Mouse (Mus musculus) frontal cortex, adult 2 months (tissue): ENCODE data around the gene Agtpbp1. TPM values are rescaled to one million over a fixed set of nuclear protein-coding genes. Genes with fewer than 3 reads are reported as not detected.
"Not testable (repeated sequence)": the region's sequence is repeated elsewhere in the genome, so short reads cannot be mapped to it uniquely, and the experiment has no call there.

Experiments used
- DNase-seq, 2 experiments: peaks; one replicate each; pipeline ENCODE4 v3.0.0; 2022; ENCODE audit warnings: low spot score in 1 of 2; ENCODE audit errors: extremely low spot score in 1 of 2
- polyA plus RNA-seq: library from polyadenylated mRNA; depleted of rRNA; stranded (reverse); fragments of >200 nt; gene quantifications from 2 replicates; pipeline ENCODE4 v1.2.3, GENCODE M21; 2012

The Agtpbp1 gene
- polyA plus RNA-seq, 1 experiment, result 80.0 TPM

- DNase-seq, result peak in 1 of 2 experiments; percentile 78
These were observed 95.9 kb downstream of the Agtpbp1 start for GRCm38 (mm10) chr13:59489143-59489542.

DNA sequence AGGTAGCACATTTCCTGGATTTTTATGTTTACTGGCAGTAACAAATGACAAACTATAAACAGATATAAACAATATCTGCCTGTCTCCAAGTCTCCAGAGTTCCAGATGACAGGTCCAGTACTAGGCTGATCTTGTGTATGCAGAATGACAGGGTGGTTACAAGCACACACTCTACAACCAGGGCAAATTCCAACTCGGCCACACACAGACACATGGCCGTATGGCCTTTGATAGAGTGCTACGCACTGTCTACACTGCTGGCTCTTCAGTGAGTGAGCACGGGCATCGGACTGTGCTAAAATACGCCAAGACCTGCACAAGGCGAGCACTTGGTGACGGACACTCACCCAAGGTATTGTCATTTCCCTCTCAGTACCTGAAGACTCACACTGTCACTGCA is 97.7 kb downstream of the Agtpbp1 start:
- DNase-seq, result no peak

DNA sequence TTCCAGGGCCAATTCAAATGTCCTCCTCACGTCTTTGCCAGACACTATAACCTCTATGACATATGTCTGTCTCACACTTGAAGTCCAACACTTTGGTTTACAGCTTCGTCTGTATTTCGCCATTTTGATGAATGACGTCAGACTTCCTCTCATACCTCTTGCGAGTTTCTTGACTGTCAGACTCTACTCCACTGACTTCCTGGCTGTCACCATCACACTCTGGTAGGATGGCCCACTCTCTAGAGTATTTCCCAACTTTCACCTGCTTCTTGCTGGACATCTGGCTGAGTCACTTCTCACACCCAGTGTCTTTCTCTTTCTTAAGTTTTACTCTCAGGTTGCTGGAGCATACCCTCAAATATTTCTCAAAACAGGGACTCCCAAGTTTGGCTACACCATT is 98.8 kb downstream of the Agtpbp1 start:
- no peak for DNase-seq

GRCm38 (mm10) chr13:59485456-59485855 is 99.6 kb downstream of the Agtpbp1 start:
- no peak for DNase-seq

DNA sequence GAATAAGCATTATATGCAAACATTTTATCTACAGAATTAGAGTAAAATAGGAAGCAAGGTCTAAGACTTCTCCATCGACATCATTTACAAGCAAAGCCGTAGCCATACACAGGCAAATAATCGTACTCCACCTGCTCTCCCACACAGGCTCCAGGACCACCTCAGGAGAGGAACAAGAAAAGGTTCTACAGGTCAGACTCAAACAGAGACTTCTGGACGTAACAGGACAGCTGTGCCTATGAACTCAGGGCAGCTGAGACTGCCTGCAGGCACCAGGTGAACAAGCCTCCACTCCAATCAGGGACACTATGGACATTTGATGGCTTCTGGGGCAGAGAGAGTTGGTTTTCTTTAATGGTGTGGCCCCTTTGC is 103.6 kb downstream of the Agtpbp1 start:
- DNase-seq, result no peak

GRCm38 (mm10) chr13:59480599-59481483 is 104.2 kb downstream of the Agtpbp1 start:
- no peak for DNase-seq

GRCm38 (mm10) chr13:59477928-59478327 is 107.1 kb downstream of the Agtpbp1 start:
- not testable (repeated sequence) for DNase-seq

- no peak for DNase-seq
These were observed 107.6 kb downstream of the Agtpbp1 start for GRCm38 (mm10) chr13:59477451-59477850.

DNA sequence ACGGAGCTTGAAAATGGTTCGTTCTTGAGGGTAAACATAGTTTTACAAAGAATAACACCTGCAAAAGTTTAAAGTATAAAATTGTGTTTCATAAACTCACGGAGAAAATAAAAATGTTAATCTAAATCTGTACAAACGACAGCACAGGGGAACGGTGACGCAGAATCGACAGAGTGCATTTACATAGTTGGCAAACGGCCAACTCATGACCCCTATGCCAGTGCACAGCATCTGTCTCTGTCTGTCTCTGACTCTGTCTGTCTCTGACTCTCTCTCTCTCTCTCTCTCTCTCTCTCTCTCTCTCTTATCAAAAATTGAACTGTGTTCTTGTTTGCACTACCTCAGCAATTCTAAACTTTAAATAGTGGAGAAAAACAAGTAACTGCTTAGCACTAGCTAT is 110.1 kb downstream of the Agtpbp1 start:
- no peak for DNase-seq

GRCm38 (mm10) chr13:59473341-59473740 is 111.7 kb downstream of the Agtpbp1 start:
- no peak for DNase-seq

DNA sequence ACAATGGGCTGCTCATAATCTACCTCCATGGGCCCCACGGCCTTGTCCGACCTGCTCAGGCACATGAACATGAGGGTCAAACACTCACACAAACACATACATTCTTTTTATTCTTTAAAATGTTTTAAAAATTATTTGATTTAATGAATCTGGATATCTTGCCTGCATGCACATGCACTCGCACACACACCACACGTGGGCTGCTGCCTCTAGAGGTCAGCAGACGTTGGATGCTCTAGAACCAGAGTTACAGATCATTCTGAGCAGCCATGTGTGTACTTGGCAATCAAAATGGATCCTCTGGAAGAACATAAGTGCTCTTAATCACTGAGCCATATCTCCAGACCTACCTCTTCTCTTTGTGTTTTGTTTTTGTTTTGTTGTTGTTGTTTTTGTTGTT is 112.8 kb downstream of the Agtpbp1 start:
- DNase-seq, result no peak

GRCm38 (mm10) chr13:59469701-59470100 is 115.3 kb downstream of the Agtpbp1 start:
- no peak for DNase-seq

- no peak for DNase-seq
These were observed 116.7 kb downstream of the Agtpbp1 start for GRCm38 (mm10) chr13:59468181-59468802.

- DNase-seq, result peak; percentile 59 to 79
These were observed 117.4 kb downstream of the Agtpbp1 start for GRCm38 (mm10) chr13:59467591-59467990.

- DNase-seq, result peak in 1 of 2 experiments; percentile 62
These were observed 124.1 kb downstream of the Agtpbp1 start for GRCm38 (mm10) chr13:59460958-59461357.

DNA sequence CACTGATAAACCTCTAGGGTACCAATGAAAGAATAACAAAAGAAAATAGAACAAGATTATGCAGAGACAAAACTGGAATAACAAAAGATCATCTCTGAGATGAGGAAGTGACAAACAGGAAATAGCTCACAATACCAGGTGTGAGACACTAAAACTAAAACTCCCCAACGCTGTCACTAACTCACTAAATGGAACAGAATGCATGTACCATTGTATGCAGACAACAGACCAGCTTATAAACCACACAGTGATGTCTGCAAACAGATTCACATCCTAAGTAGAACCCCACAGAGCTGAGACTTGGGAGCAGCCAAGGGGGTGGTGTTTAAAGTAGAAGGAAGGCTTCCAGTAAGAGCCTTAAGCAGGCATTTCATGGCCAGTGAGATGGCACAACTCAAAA is 128.8 kb downstream of the Agtpbp1 start:
- DNase-seq, result no peak

DNA sequence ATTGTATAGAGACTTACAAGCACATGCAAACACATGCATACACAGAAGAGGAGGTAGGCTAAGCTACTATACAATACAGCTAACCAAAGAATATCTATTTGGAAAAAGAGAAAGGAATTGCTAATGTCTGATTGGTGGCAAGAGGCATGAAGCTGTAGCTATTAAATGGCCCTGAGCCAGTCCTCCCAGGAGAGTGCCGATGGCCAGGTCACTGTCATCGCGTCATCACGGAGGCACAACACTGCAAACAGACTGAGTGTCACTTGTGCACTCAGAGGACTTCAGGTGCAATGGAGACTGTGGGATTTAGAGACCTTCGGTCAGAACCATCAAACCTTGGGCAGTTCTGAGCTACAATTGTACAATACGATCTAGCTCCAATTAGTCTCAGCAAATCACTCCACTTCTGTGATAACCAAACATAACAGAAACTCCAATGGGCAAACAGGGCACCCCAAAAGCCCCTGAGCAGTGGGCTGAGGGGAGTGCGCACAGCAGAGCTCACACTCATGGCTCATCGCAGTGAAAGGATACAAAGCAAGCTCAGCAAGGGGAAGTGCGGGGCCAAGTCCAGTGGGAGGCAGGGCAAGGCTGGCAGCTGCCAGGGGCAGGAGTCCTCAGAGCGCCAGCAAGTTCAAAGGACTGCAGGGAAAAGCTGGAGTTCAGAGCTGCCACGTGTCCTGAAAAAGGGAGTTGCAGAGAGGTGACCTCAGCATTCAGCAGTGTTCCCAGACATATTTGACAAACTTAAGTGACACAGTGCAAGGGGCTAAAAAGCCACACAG is 130.8 kb downstream of the Agtpbp1 start:
- no peak for DNase-seq

- no peak for DNase-seq
These were observed 131.4 kb downstream of the Agtpbp1 start for GRCm38 (mm10) chr13:59453582-59453981.

DNA sequence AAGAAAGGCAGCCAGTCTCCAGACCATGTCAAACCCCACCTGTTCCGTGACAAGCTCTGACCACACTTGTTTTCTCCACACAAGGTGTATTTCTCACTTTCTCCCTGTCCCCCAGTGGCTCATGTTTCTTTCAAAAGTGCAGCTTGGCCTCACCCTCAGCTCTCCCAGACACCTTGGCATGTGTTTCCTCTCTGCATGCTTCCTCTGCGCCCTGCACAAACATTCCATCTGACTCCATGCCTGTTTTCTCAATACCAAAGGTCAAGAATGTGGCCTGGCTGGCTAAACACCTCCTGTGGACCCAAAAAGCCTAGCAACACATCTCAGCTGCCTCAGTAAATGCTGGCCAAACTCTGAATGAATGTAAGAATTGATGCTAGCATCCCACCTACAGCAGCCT is 132.0 kb downstream of the Agtpbp1 start:
- DNase-seq, result no peak

- no peak for DNase-seq
These were observed 134.2 kb downstream of the Agtpbp1 start for GRCm38 (mm10) chr13:59450840-59451239.

DNA sequence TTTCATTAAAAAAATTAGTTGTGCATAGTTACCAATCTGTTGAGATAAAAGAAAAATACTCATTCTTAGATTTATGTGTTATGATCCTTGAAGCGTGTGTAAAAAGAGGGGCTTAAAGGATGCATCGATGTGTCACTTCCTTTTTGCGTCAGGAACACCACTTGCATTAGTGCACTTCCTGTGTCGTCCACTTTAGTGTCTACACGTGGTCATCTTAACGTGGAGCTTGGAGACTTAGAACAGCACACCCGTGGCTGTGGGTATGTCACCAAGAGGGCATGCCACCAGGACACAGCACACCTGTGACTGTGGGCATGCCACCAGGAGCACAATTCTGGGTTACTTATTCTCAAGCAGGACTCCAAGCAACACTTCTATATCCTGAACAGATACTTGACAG is 137.9 kb downstream of the Agtpbp1 start:
- DNase-seq, result no peak
